Mouse (Mus musculus): ENCODE measurements around the gene Zfp385b. TPM values are rescaled to one million over a fixed set of nuclear protein-coding genes. Genes with fewer than 3 reads are reported as not detected.

The Zfp385b gene
- polyA plus RNA-seq, 1 experiment from 2014 or later = 5.6 TPM

GRCm38 (mm10) chr2:77379907-77380306 is 439.5 kb downstream of the Zfp385b start:
- no peak overlapping the region for H3K4me2 ChIP-seq
- no peaks in the 10 kb centered on the region for H3K27me3 ChIP-seq (ENCODE audit: insufficient read depth, low read length)
- no peak for DNase-seq
- H3K27ac ChIP-seq (ENCODE audit: low read depth) = no peak overlapping the region
- no peaks in the 10 kb centered on the region for H3K36me3 ChIP-seq (ENCODE audit: insufficient read depth)
- no peaks in the 10 kb centered on the region for H3K9me3 ChIP-seq (ENCODE audit: low read depth, low read length)
- no peak overlapping the region for H3K4me3 ChIP-seq (ENCODE audit: low read depth, low read length)
- no peak overlapping the region for H3K9ac ChIP-seq
- 76% methylated on average over 1 of the region's 1 CpGs for WGBS
- no peak for TF ChIP-seq CTCF (IDR thresholded peaks at IDR 0.05; ENCODE audit: low read depth)
- no peak for ATAC-seq (ENCODE audit: insufficient read depth)
- H3K4me1 ChIP-seq (ENCODE audit: insufficient read depth) = no peaks in the 10 kb centered on the region

DNA sequence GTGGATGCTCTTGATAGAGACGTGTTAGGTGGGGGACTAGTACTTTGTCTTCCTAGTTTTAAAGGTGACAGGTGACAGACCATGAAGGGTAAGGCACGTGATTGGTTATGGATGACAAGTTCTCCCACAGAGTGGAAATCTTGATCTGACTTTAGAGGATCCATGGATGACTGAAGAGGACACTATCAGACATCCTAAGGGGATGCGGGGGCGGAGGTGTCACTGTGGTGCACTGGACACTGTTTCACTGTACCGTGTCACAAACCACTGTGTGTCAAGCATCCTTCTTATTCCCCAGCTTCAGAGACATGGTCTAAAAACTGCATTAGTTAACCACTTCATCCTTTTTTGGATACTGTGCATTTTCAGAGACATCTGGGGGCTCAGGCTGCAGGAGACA is 440.1 kb downstream of the Zfp385b start:
- Histone ChIP-seq H3K4me1 (ENCODE audit: insufficient read depth) (no peaks in the 10 kb centered on the region), H3K27me3 (ENCODE audit: insufficient read depth, low read length) (no peaks in the 10 kb centered on the region), H3K27ac (ENCODE audit: low read depth) (no peak overlapping the region), H3K4me2 (no peak overlapping the region), H3K9ac (no peak overlapping the region), H3K9me3 (ENCODE audit: low read depth, low read length) (no peaks in the 10 kb centered on the region), H3K36me3 (ENCODE audit: insufficient read depth) (no peaks in the 10 kb centered on the region), H3K4me3 (ENCODE audit: low read depth, low read length) (no peak overlapping the region)
- TF ChIP-seq CTCF (IDR thresholded peaks at IDR 0.05; ENCODE audit: low read depth) = no peak
- 78% methylated on average over 5 of the region's 5 CpGs for WGBS
- ATAC-seq (ENCODE audit: insufficient read depth) = no peak
- no peak for DNase-seq

- DNase-seq (no peak), ATAC-seq (ENCODE audit: insufficient read depth) (no peak)
- 64% methylated on average over 9 of the region's 9 CpGs for WGBS
- no peaks in the 10 kb centered on the region for H3K9me3 ChIP-seq (ENCODE audit: low read depth, low read length)
- no peaks in the 10 kb centered on the region for H3K27me3 ChIP-seq (ENCODE audit: insufficient read depth, low read length)
- H3K4me2 ChIP-seq = no peak overlapping the region
- H3K9ac ChIP-seq = no peak overlapping the region
- H3K4me1 ChIP-seq (ENCODE audit: insufficient read depth) = no peaks in the 10 kb centered on the region
- H3K36me3 ChIP-seq (ENCODE audit: insufficient read depth) = no peaks in the 10 kb centered on the region
- TF ChIP-seq CTCF (IDR thresholded peaks at IDR 0.05; ENCODE audit: low read depth) = no peak
- no peak overlapping the region for H3K27ac ChIP-seq (ENCODE audit: low read depth)
- no peak overlapping the region for H3K4me3 ChIP-seq (ENCODE audit: low read depth, low read length)
These were observed 442.6 kb downstream of the Zfp385b start for GRCm38 (mm10) chr2:77376823-77377222.

GRCm38 (mm10) chr2:77375155-77375554 is 444.3 kb downstream of the Zfp385b start:
- DNase-seq (no peak), ATAC-seq (ENCODE audit: insufficient read depth) (no peak)
- H3K9me3 ChIP-seq (ENCODE audit: low read depth, low read length) = no peaks in the 10 kb centered on the region
- H3K36me3 ChIP-seq (ENCODE audit: insufficient read depth) = no peaks in the 10 kb centered on the region
- TF ChIP-seq CTCF (IDR thresholded peaks at IDR 0.05; ENCODE audit: low read depth) = no peak
- no peaks in the 10 kb centered on the region for H3K27me3 ChIP-seq (ENCODE audit: insufficient read depth, low read length)
- WGBS = 62% methylated on average over 8 of the region's 8 CpGs
- no peak overlapping the region for H3K4me3 ChIP-seq (ENCODE audit: low read depth, low read length)
- H3K27ac ChIP-seq (ENCODE audit: low read depth) = no peak overlapping the region
- no peak overlapping the region for H3K9ac ChIP-seq
- H3K4me1 ChIP-seq (ENCODE audit: insufficient read depth) = no peaks in the 10 kb centered on the region
- no peak overlapping the region for H3K4me2 ChIP-seq

GRCm38 (mm10) chr2:77369174-77369573 is 450.3 kb downstream of the Zfp385b start:
- WGBS = 64% methylated on average over 4 of the region's 4 CpGs
- ATAC-seq (ENCODE audit: insufficient read depth) (no peak), DNase-seq (peak; percentile 14)
- no peak overlapping the region for H3K27ac ChIP-seq (ENCODE audit: low read depth)
- no peaks in the 10 kb centered on the region for H3K36me3 ChIP-seq (ENCODE audit: insufficient read depth)
- no peaks in the 10 kb centered on the region for H3K27me3 ChIP-seq (ENCODE audit: insufficient read depth, low read length)
- H3K4me1 ChIP-seq (ENCODE audit: insufficient read depth) = no peaks in the 10 kb centered on the region
- H3K4me2 ChIP-seq = no peak overlapping the region
- H3K9ac ChIP-seq = no peak overlapping the region
- H3K4me3 ChIP-seq (ENCODE audit: low read depth, low read length) = no peak overlapping the region
- H3K9me3 ChIP-seq (ENCODE audit: low read depth, low read length) = no peaks in the 10 kb centered on the region
- TF ChIP-seq CTCF (IDR thresholded peaks at IDR 0.05; ENCODE audit: low read depth) = peak; percentile 33; the same call in 1 of the 2 replicates

Other genes starting within 250 kb of the Zfp385b start
- gene Cwc22, start 126.7 kb upstream of the Zfp385b start, polyA plus RNA-seq (2014; fragmentation: Nextera tagmentation; extraction: Ambion mirVana) = 37.3 and 38.0 TPM in 2 replicates